Mouse (Mus musculus) heart, adult 2 months (tissue): Measurements from ENCODE around the gene Gm45021. TPM values are rescaled to one million over a fixed set of nuclear protein-coding genes. Genes with fewer than 3 reads are reported as not detected.

ENCODE experiments used
- DNase-seq, 2 experiments: peaks; one replicate each; pipeline ENCODE4 v3.0.0; 2021
- H3K27ac ChIP-seq: fragments of 200-600 bp; 2 replicates; pipeline ENCODE4 v1.8.1; 2022
- H3K27me3 ChIP-seq: fragments of 200-500 bp; 2 replicates; pipeline ENCODE4 v1.6.1; 2012; ENCODE audit warnings: mild to moderate bottlenecking, low read length, inconsistent platforms, mixed read lengths; ENCODE audit not compliant: control insufficient read depth, insufficient read depth
- H3K36me3 ChIP-seq: fragments of 200-500 bp; 2 replicates; pipeline ENCODE4 v1.6.1; 2012; ENCODE audit warnings: low read length, inconsistent platforms; ENCODE audit not compliant: control insufficient read depth, insufficient read depth
- H3K4me1 ChIP-seq: fragments of 200-500 bp; 2 replicates; pipeline ENCODE4 v1.6.1; 2011; ENCODE audit warnings: low read length; ENCODE audit not compliant: control insufficient read depth, insufficient read depth
- H3K4me3 ChIP-seq: fragments of 200-600 bp; 2 replicates; pipeline ENCODE4 v1.8.1; 2022
- H3K79me2 ChIP-seq: fragments of 200-500 bp; replicated peaks from 2 replicates; pipeline ENCODE4 v1.6.1; 2012; ENCODE audit warnings: mild to moderate bottlenecking, inconsistent platforms, low read length, moderate library complexity, mixed read lengths; ENCODE audit not compliant: control insufficient read depth, insufficient read depth
- H3K9ac ChIP-seq: fragments of 200-500 bp; 2 replicates; pipeline ENCODE4 v1.6.1; 2012; ENCODE audit warnings: low read depth, mild to moderate bottlenecking, control low read depth, inconsistent platforms, low read length, mixed read lengths
- CTCF ChIP-seq: fragments of 200-600 bp; IDR thresholded peaks from 2 replicates; pipeline ENCODE4 v1.8.1; 2022; ENCODE audit warnings: antibody characterized with exemption, mild to moderate bottlenecking, moderate library complexity
- EP300 ChIP-seq: fragments of 200-500 bp; IDR thresholded peaks from 2 replicates; pipeline ENCODE4 v1.6.1; 2011; ENCODE audit warnings: low read depth, low read length, control low read depth; ENCODE audit not compliant: insufficient read depth
- POLR2A ChIP-seq: fragments of 200-500 bp; IDR thresholded peaks from 2 replicates; pipeline ENCODE4 v1.6.1; 2011; ENCODE audit warnings: mild to moderate bottlenecking, low read depth, low read length, control low read depth; ENCODE audit not compliant: insufficient read depth
- WGBS: fragments of 180-500 bp; shearing (Covaris S2); methylation state at CpG from one replicate; pipeline ENCODE4 v1.1.7; 2018; 5-methylcytosine and 5-hydroxymethylcytosine counted together
- intact Hi-C: fragments of 180-260 bp; cut with DNase I; formaldehyde crosslinking; loops from one replicate; pipeline ENCODE4 v1.15.1; 2025
- polyA plus RNA-seq: library from polyadenylated mRNA; depleted of rRNA; stranded (reverse); fragments of >200 nt; gene quantifications from 2 replicates; pipeline ENCODE4 v1.2.3, GENCODE M21; 2012
- total RNA-seq, 2 experiments: library from RNA; stranded (reverse); gene quantifications; 2 replicates each; pipeline ENCODE4 v1.2.3; 2021

Gm45021 gene
- total and polyA plus RNA-seq, 3 experiments, result not detected

GRCm38 (mm10) chr6:48642764-48643292, 53.4 kb downstream of the Gm45021 start:
- 23% methylated on average over 4 of the region's 4 CpGs for WGBS
- H3K36me3 ChIP-seq, result no peaks in the 10 kb centered on the region
- no peak overlapping the region for H3K4me3 ChIP-seq
- intact Hi-C loops, result loop anchor here (1.0 to 5.0 kb wide), 3 partner anchors 61 to 466 kb away; no protein-coding TSS in a partner anchor
- no peak overlapping the region for H3K9ac ChIP-seq
- peaks cover 1% of the 10 kb centered on the region; the same call in 1 of the 2 replicates for H3K4me1 ChIP-seq
- no peaks in the 10 kb centered on the region for H3K79me2 ChIP-seq
- TF ChIP-seq POLR2A (no peak), CTCF (peak; percentile 76), EP300 (no peak)
- H3K27ac ChIP-seq, result no peak overlapping the region
- H3K27me3 ChIP-seq, result no peaks in the 10 kb centered on the region
- DNase-seq, result no peak

GRCm38 (mm10) chr6:48645660-48646308, 56.4 kb downstream of the Gm45021 start:
- intact Hi-C loops, result loop anchor here (1.0 to 5.0 kb wide), 4 partner anchors 33 to 127 kb away; partner anchors contain the start of genes Gimap5 and Gimap6
- peak; percentile 76 for DNase-seq
- Histone ChIP-seq H3K9ac (no peak overlapping the region), H3K36me3 (no peaks in the 10 kb centered on the region), H3K4me1 (peaks cover 1% of the 10 kb centered on the region; the same call in 1 of the 2 replicates), H3K79me2 (no peaks in the 10 kb centered on the region), H3K27me3 (no peaks in the 10 kb centered on the region), H3K4me3 (no peak overlapping the region), H3K27ac (peak overlapping the region; percentile 60)
- 8% methylated on average over 12 of the region's 12 CpGs for WGBS
- TF ChIP-seq POLR2A (no peak), CTCF (peak; percentile 98), EP300 (0 out of 2 replicates have a peak, but pooled peaks have one; percentile 49)

GRCm38 (mm10) chr6:48646309-48646690, 56.9 kb downstream of the Gm45021 start:
- intact Hi-C loops, result loop anchor here (2.0 to 5.0 kb wide), 3 partner anchors 33 to 101 kb away; partner anchors contain the start of genes Gimap5 and Gimap6
- Histone ChIP-seq H3K4me1 (peaks cover 1% of the 10 kb centered on the region; the same call in 1 of the 2 replicates), H3K4me3 (no peak overlapping the region), H3K27ac (peak overlapping the region; percentile 60), H3K27me3 (no peaks in the 10 kb centered on the region), H3K9ac (no peak overlapping the region), H3K79me2 (no peaks in the 10 kb centered on the region), H3K36me3 (no peaks in the 10 kb centered on the region)
- DNase-seq, result no peak
- TF ChIP-seq POLR2A (no peak), CTCF (no peak), EP300 (no peak)
- WGBS, result 56% methylated on average over 4 of the region's 4 CpGs

GRCm38 (mm10) chr6:48646995-48647394, 57.6 kb downstream of the Gm45021 start, which contains the start of gene Gimap8:
TSS of gene Gimap8 (plus strand) at chr6:48647234.
- peaks cover 1% of the 10 kb centered on the region; the same call in 1 of the 2 replicates for H3K4me1 ChIP-seq
- H3K79me2 ChIP-seq, result no peaks in the 10 kb centered on the region
- no peaks in the 10 kb centered on the region for H3K36me3 ChIP-seq
- H3K9ac ChIP-seq, result peak within 1 kb of the TSS; percentile 34
- WGBS, result 19% methylated on average over 3 of the region's 3 CpGs
- H3K27me3 ChIP-seq, result no peaks in the 10 kb centered on the region
- H3K27ac ChIP-seq, result peak within 1 kb of the TSS; percentile 83
- intact Hi-C loops, result loop anchor here (2.0 to 5.0 kb wide), 3 partner anchors 32 to 100 kb away; partner anchors contain the start of genes Gimap5 and Gimap6
- TF ChIP-seq EP300 (no peak), CTCF (peak; percentile 81), POLR2A (peak; percentile 39; the same call in 1 of the 2 replicates)
- H3K4me3 ChIP-seq, result peak within 1 kb of the TSS; percentile 45; the same call in 1 of the 2 replicates
- peak; percentile 69 to 83 for DNase-seq

- H3K4me1 ChIP-seq, result peaks cover 1% of the 10 kb centered on the region; the same call in 1 of the 2 replicates
- DNase-seq, result no peak
- H3K27me3 ChIP-seq, result no peaks in the 10 kb centered on the region
- H3K79me2 ChIP-seq, result no peaks in the 10 kb centered on the region
- intact Hi-C loops, result loop anchor here (2.0 to 5.0 kb wide), 3 partner anchors 31 to 99 kb away; partner anchors contain the start of genes Gimap5 and Gimap6
- no peak for TF ChIP-seq CTCF
- TF ChIP-seq POLR2A, result no peak
- no peak for TF ChIP-seq EP300
- H3K4me3 ChIP-seq, result peak overlapping the region; percentile 45; the same call in 1 of the 2 replicates
- peak overlapping the region; percentile 83 for H3K27ac ChIP-seq
- H3K9ac ChIP-seq, result peak overlapping the region; percentile 34
- 52% methylated on average over 2 of the region's 2 CpGs for WGBS
- H3K36me3 ChIP-seq, result no peaks in the 10 kb centered on the region
Observed at GRCm38 (mm10) chr6:48647611-48648010, 58.2 kb downstream of the Gm45021 start.

GRCm38 (mm10) chr6:48648779-48649178, 59.4 kb downstream of the Gm45021 start:
- no peak overlapping the region for H3K9ac ChIP-seq
- no peaks in the 10 kb centered on the region for H3K27me3 ChIP-seq
- no peaks in the 10 kb centered on the region for H3K36me3 ChIP-seq
- no peak for DNase-seq
- WGBS, result 86% methylated on average over 4 of the region's 4 CpGs
- no peak overlapping the region for H3K27ac ChIP-seq
- H3K79me2 ChIP-seq, result no peaks in the 10 kb centered on the region
- peaks cover 1% of the 10 kb centered on the region; the same call in 1 of the 2 replicates for H3K4me1 ChIP-seq
- H3K4me3 ChIP-seq, result no peak overlapping the region
- intact Hi-C loops, result loop anchor here (5.0 kb wide), 1 partner anchor 59 kb away; the partner anchor contains the start of gene Gimap6
- no peak for TF ChIP-seq CTCF
